Mouse (Mus musculus): Measurements from ENCODE around the gene Dthd1. TPM values are rescaled to one million over a fixed set of nuclear protein-coding genes. Genes with fewer than 3 reads are reported as not detected.

The Dthd1 gene
- polyA plus RNA-seq, 1 experiment from 2014 or later, result not detected

DNA sequence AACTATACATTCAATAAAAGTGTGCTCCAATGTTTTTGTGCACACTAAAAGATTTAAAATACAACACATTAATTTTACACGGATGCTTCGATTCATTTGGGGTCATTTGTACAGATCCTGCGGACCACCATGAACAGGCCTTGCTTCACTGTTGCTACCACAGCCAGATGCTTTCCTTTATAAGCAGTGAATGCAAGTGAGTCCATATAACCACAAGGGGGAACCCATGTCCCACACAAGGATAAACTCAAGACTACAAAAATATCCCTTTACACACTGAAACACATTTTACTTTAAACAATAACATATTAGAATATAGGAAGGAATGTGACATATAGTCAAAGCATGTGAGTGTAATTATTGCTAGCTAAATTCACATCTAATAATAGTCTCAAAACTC is 81.7 kb downstream of the Dthd1 start:
- no peaks in the 10 kb centered on the region for H3K36me3 ChIP-seq
- no peaks in the 10 kb centered on the region for H3K27me3 ChIP-seq
- no peak overlapping the region for H3K4me2 ChIP-seq (replicated peaks)
- peak; percentile 89 for ATAC-seq (replicated peaks)
- 65% methylated on average over 3 of the region's 3 CpGs for WGBS
- H3K9ac ChIP-seq (replicated peaks), result no peak overlapping the region
- no peak overlapping the region for H3K4me3 ChIP-seq
- H3K4me1 ChIP-seq, result no peaks in the 10 kb centered on the region
- H3K27ac ChIP-seq (replicated peaks), result no peak overlapping the region
- no peaks in the 10 kb centered on the region for H3K9me3 ChIP-seq

DNA sequence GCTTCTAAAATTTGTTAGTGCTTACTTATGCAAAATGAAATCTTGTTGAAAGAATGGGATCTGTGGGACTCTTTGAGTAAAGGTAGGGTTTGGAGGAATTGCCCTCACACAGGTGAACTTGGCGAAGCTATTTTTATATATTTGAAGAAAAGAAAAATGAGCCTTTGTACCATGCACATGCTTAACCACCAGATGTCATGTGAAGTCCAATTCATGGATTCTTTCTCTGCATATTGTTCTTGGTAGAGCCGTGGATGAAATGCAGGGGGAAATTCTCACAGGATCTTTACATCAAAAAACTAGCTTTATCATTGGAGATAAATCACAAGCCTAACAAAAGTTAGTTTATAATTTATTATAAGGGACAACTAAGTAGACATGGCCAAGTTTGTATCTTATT is 93.3 kb downstream of the Dthd1 start:
- H3K4me1 ChIP-seq, result no peaks in the 10 kb centered on the region
- no peak overlapping the region for H3K9ac ChIP-seq (replicated peaks)
- no peak for ATAC-seq (replicated peaks)
- no peak overlapping the region for H3K27ac ChIP-seq (replicated peaks)
- H3K9me3 ChIP-seq, result no peaks in the 10 kb centered on the region
- 84% methylated on average over 2 of the region's 2 CpGs for WGBS
- no peak overlapping the region for H3K4me3 ChIP-seq
- H3K36me3 ChIP-seq, result no peaks in the 10 kb centered on the region
- H3K4me2 ChIP-seq (replicated peaks), result no peak overlapping the region
- H3K27me3 ChIP-seq, result no peaks in the 10 kb centered on the region

- Histone ChIP-seq H3K4me2 (replicated peaks) (no peak overlapping the region), H3K27me3 (no peaks in the 10 kb centered on the region), H3K4me3 (no peak overlapping the region), H3K27ac (replicated peaks) (no peak overlapping the region), H3K9me3 (no peaks in the 10 kb centered on the region), H3K36me3 (no peaks in the 10 kb centered on the region), H3K9ac (replicated peaks) (no peak overlapping the region), H3K4me1 (no peaks in the 10 kb centered on the region)
- 87% methylated on average over 5 of the region's 5 CpGs for WGBS
- no peak for ATAC-seq (replicated peaks)
Measured at GRCm38 (mm10) chr5:62909074-62909473, 95.5 kb downstream of the Dthd1 start.

GRCm38 (mm10) chr5:62924616-62925015 is 111.0 kb downstream of the Dthd1 start:
- H3K4me1 ChIP-seq, result no peaks in the 10 kb centered on the region
- H3K9ac ChIP-seq (replicated peaks), result no peak overlapping the region
- H3K9me3 ChIP-seq, result no peaks in the 10 kb centered on the region
- H3K4me3 ChIP-seq, result no peak overlapping the region
- H3K27me3 ChIP-seq, result no peaks in the 10 kb centered on the region
- no peak overlapping the region for H3K4me2 ChIP-seq (replicated peaks)
- no peak for ATAC-seq (replicated peaks)
- H3K27ac ChIP-seq (replicated peaks), result no peak overlapping the region
- no peaks in the 10 kb centered on the region for H3K36me3 ChIP-seq

Other genes with a start within 250 kb of the Dthd1 start
- 3.8 and 3.9 TPM in 2 replicates for gene Arap2, start 47.7 kb upstream of the Dthd1 start, polyA plus RNA-seq (2015; fragmentation: Nextera tagmentation; extraction: Ambion mirVana)

Measured in forebrain, embryonic 15.5 days (tissue).